Mouse (Mus musculus) urinary bladder, postnatal 10 days (tissue): Measurements from ENCODE around the gene Hif3a.

Source experiments
- DNase-seq: peaks from one replicate; pipeline ENCODE4 v3.0.0; 2022; ENCODE audit warnings: low spot score

Hif3a gene

GRCm38 (mm10) chr7:16991681-16992450 is 70.4 kb downstream of the Hif3a start:
- no peak for DNase-seq

DNA sequence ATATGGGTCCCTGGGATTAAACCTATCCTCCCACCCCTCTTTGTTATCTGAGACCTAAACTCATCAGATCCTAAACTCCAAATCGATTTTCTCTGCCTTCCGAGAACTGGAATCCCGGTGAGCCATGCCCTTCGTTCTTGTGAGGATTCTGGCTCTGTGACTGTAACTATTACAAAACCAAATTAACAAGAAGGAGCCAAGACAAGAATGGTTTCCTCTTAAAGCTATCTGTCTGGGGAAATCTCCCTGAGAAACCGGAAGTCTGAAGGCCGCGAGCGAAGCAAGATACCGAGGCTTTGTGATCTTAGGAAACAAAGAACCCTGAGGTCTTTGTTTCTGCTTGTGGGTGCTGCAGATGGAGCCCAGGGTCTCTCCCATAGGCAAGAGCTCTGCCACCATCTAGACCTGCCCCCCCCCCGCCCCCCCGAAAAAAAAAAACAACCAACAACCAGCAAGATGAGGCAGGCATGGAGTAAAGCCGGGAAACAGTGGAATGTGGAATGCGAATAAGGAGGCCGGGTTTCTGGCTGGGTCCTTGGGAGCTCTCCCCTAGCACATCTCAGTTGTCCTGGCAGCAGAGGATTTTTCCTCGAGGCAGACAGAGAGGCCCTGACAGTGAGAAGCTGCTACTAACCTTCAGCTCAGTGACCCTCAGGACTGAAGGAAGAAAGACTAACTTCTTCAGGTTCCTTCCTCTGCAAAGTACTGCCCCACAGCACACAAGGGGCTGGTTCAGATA is 72.1 kb downstream of the Hif3a start:
- no peak for DNase-seq

DNA sequence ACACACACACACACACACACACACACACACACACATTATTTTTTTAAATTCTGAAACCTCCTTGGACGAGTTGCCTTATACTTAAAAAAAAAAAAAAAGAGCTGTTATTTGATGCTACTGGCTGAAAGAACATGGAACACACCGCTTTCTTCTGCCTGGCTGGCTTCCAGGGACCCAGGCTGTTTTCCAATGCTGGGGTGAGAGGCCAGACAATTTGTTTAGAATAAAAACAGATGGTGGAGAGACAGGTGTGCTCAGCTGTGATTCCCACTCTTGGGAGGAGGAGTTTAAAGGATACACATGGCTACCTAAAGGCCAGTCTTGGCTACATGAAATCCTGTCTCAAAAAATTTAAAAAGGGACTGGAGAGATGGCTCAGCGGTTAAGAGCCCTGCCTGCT is 73.8 kb downstream of the Hif3a start:
- no peak for DNase-seq

- DNase-seq = no peak
Observed at GRCm38 (mm10) chr7:16987541-16988149, 74.6 kb downstream of the Hif3a start.

DNA sequence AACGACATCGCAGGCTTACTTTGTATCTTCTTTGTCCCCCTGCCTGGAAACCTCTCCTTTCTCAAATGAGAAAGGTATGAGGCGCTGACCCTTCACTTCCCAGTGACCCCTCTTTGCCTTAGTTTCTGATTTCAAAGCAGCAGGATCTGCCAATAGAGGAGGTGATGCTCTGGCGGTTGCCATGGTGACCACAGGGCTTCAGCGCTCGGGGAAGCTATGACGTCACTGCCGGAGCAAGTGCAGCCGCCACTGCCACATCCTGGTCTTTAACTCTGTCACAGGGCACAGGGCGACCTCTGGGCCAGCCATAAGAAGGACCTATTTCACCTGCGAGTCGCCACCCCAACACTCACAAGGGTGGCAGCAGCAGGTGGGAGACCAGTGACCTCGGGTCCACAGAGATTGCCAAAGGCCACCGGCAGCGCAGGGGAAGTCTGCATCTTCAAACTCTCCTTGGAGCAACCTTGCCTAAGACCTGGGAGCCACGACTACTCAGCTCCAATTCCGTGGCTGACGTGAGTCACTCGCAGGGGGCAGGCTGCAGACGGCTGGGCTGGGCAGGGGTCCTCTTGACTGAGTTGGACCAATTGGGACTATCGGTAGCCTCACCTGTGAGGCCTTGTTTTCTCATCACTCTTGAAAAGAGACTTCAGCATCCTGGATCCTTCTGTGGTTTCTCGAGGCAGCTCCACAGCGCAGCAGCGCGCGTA is 79.2 kb downstream of the Hif3a start, which contains the start of gene Gm42372:
Gene Gm42372 (plus strand): TSS at position 228 of the 710 bp plus-strand sequence.
- DNase-seq = no peak
